Mouse (Mus musculus): Measurements from ENCODE around the gene Robo2. TPM values are rescaled to one million over a fixed set of nuclear protein-coding genes. Genes with fewer than 3 reads are reported as not detected.

The Robo2 gene
- total RNA-seq, 2 experiments from 2014 or later = 101 to 105 TPM

GRCm38 (mm10) chr16:74397291-74397690, 14.3 kb downstream of the Robo2 start:
- DNase-seq (ENCODE audit: low spot score in 2 of 2) = no peak
- Histone ChIP-seq H3K27ac (peak overlapping the region; percentile 32; the same call in 1 of the 2 replicates), H3K4me3 (no peak overlapping the region)
- no peak for TF ChIP-seq CTCF (conservative IDR thresholded peaks at IDR 0.05)

- DNase-seq (ENCODE audit: low spot score in 2 of 2) = no peak
- TF ChIP-seq CTCF (conservative IDR thresholded peaks at IDR 0.05) = no peak
- H3K4me3 ChIP-seq = no peak overlapping the region
- H3K27ac ChIP-seq = no peak overlapping the region
Measured at GRCm38 (mm10) chr16:74395678-74396077, 15.9 kb downstream of the Robo2 start.

GRCm38 (mm10) chr16:74379458-74379857, 32.2 kb downstream of the Robo2 start:
- no peak overlapping the region for H3K4me3 ChIP-seq
- no peak for DNase-seq (ENCODE audit: low spot score in 2 of 2)
- no peak for TF ChIP-seq CTCF (conservative IDR thresholded peaks at IDR 0.05)
- no peak overlapping the region for H3K27ac ChIP-seq

- Histone ChIP-seq H3K4me3 (no peak overlapping the region), H3K27ac (no peak overlapping the region)
- DNase-seq (ENCODE audit: low spot score in 2 of 2) = no peak
- no peak for TF ChIP-seq CTCF (conservative IDR thresholded peaks at IDR 0.05)
Measured at GRCm38 (mm10) chr16:74375342-74375940, 36.2 kb downstream of the Robo2 start.

GRCm38 (mm10) chr16:74374540-74374939, 37.1 kb downstream of the Robo2 start:
- DNase-seq (ENCODE audit: low spot score in 2 of 2) = no peak
- no peak for TF ChIP-seq CTCF (conservative IDR thresholded peaks at IDR 0.05)
- Histone ChIP-seq H3K27ac (no peak overlapping the region), H3K4me3 (no peak overlapping the region)

GRCm38 (mm10) chr16:74373407-74373806, 38.2 kb downstream of the Robo2 start:
- no peak for DNase-seq (ENCODE audit: low spot score in 2 of 2)
- H3K27ac ChIP-seq = no peak overlapping the region
- TF ChIP-seq CTCF (conservative IDR thresholded peaks at IDR 0.05) = no peak
- no peak overlapping the region for H3K4me3 ChIP-seq

GRCm38 (mm10) chr16:74372876-74373275, 38.7 kb downstream of the Robo2 start:
- no peak overlapping the region for H3K4me3 ChIP-seq
- DNase-seq (ENCODE audit: low spot score in 2 of 2) = no peak
- no peak for TF ChIP-seq CTCF (conservative IDR thresholded peaks at IDR 0.05)
- no peak overlapping the region for H3K27ac ChIP-seq

GRCm38 (mm10) chr16:74348437-74348836, 63.2 kb downstream of the Robo2 start:
- DNase-seq (ENCODE audit: low spot score in 2 of 2) = no peak
- H3K27ac ChIP-seq = no peak overlapping the region
- no peak overlapping the region for H3K4me3 ChIP-seq
- no peak for TF ChIP-seq CTCF (conservative IDR thresholded peaks at IDR 0.05)

- H3K27ac ChIP-seq = no peak overlapping the region
- no peak for TF ChIP-seq CTCF (conservative IDR thresholded peaks at IDR 0.05)
- no peak overlapping the region for H3K4me3 ChIP-seq
- DNase-seq (ENCODE audit: low spot score in 2 of 2) = no peak
Measured at GRCm38 (mm10) chr16:74338969-74339630, 72.5 kb downstream of the Robo2 start.

- no peak overlapping the region for H3K27ac ChIP-seq
- no peak for TF ChIP-seq CTCF (conservative IDR thresholded peaks at IDR 0.05)
- DNase-seq (ENCODE audit: low spot score in 2 of 2) = no peak
- H3K4me3 ChIP-seq = no peak overlapping the region
Measured at GRCm38 (mm10) chr16:74321666-74322371, 89.8 kb downstream of the Robo2 start.

- DNase-seq (ENCODE audit: low spot score in 2 of 2) = no peak
- TF ChIP-seq CTCF (conservative IDR thresholded peaks at IDR 0.05) = no peak
- H3K27ac ChIP-seq = no peak overlapping the region
- no peak overlapping the region for H3K4me3 ChIP-seq
Measured at GRCm38 (mm10) chr16:74316150-74316549, 95.5 kb downstream of the Robo2 start.

GRCm38 (mm10) chr16:74313222-74313621, 98.4 kb downstream of the Robo2 start:
- DNase-seq (ENCODE audit: low spot score in 2 of 2) = no peak
- TF ChIP-seq CTCF (conservative IDR thresholded peaks at IDR 0.05) = no peak
- H3K27ac ChIP-seq = no peak overlapping the region

GRCm38 (mm10) chr16:74307543-74307887, 104.1 kb downstream of the Robo2 start:
- H3K4me3 ChIP-seq = no peak overlapping the region
- H3K27ac ChIP-seq = no peak overlapping the region
- DNase-seq (ENCODE audit: low spot score in 2 of 2) = no peak
- TF ChIP-seq CTCF (conservative IDR thresholded peaks at IDR 0.05) = no peak

More at GRCm38 (mm10) chr16:74313222-74313621, 98.4 kb downstream of the Robo2 start:
- no peak overlapping the region for H3K4me3 ChIP-seq
